Mouse (Mus musculus): Measurements from ENCODE around the gene Neurl2. TPM values are rescaled to one million over a fixed set of nuclear protein-coding genes. Genes with fewer than 3 reads are reported as not detected.
A peak's percentile ranks its signal among the peaks of the same experiment; 100 is the strongest.

Neurl2 gene
- total and polyA plus RNA-seq, 2 experiments = 1.6 to 5.6 TPM

DNA sequence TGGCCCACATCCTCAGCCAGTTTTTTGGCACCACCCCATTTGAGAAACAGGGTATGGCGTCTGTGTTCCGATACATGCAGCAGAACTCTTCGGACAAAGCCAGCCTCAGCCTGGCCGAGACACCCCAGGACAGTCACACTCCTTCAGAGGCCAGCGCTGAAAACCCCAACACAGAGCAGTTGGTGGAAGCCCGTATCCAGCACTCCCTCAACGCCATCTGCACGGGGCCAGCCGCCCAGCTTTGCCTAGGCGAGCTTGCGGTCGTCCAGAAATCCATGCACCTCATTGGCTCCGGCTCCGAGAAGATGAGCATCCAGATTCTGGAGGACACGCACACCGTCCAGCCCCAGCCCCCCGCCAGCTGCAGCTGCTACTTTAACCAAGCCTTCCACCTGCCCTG, 7.7 kb downstream of the Neurl2 start:
- Histone ChIP-seq H3K27ac (replicated peaks; ENCODE audit: insufficient read depth, low read depth, low read length) (no peak overlapping the region), H3K4me3 (ENCODE audit: insufficient read depth, low read depth, low read length) (no peak overlapping the region), H3K9ac (ENCODE audit: low read depth, low read length) (no peak overlapping the region), H3K79me2 (ENCODE audit: control insufficient read depth, insufficient read depth, low read length) (peaks cover 13% of the 10 kb centered on the region), H3K4me1 (ENCODE audit: control insufficient read depth, insufficient read depth, low read length) (peaks cover 4% of the 10 kb centered on the region), H3K36me3 (ENCODE audit: control insufficient read depth, insufficient read depth, low read length) (peaks cover 4% of the 10 kb centered on the region; the same call in 1 of the 2 replicates), H3K27me3 (ENCODE audit: control insufficient read depth, insufficient read depth, low read length) (no peaks in the 10 kb centered on the region)
- 96% methylated on average over 17 of the region's 17 CpGs for WGBS
- no peak for TF ChIP-seq CTCF (IDR thresholded peaks at IDR 0.05; ENCODE audit: low read depth, low read length)
- no peak for TF ChIP-seq POLR2A (IDR thresholded peaks at IDR 0.05; ENCODE audit: extremely low read depth, insufficient read depth, low read length)
- DNase-seq (ENCODE audit: extremely low read depth, low read depth, low spot score) = no peak

DNA sequence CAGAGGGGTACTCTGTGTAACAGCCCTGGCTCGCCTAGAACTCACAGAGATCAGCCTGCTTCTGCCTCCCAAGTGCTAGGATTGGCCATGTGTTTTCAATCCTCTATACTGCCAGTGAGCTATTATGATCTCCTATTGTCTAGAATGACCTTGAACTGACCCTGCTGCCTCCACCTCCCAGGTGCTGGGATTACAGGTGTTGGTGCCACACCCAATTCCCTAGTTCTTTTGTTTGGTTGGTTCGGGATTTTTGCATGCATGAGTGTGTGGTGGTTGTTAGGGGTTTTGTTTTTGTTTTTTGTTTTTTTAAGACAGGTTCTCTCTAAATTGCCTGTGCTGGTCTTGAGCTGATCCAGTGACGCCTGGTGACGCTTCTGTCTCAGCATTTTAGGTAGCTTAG, 9.3 kb downstream of the Neurl2 start:
- peaks cover 13% of the 10 kb centered on the region for H3K79me2 ChIP-seq (ENCODE audit: control insufficient read depth, insufficient read depth, low read length)
- no peak overlapping the region for H3K9ac ChIP-seq (ENCODE audit: low read depth, low read length)

DNA sequence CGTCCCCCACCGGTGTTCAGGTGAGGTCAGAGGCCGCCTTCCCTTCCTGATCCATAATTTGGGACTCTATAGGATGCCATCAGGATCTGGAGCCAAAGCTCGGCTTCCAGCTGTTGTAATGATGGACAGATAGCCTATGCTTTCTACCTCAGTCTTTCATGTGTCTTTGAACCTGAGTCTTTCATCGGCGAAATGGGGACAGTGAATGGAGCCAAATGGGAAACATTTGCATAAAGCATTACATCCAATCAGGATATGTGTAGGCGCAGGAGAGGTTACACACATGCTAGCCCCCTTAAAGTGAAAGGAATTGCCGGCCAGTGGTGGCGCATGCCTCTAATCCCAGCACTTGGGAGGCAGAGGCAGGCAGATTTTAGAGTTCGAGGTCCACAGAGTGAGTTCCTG, 10.1 kb downstream of the Neurl2 start:
- Histone ChIP-seq H3K4me3 (ENCODE audit: insufficient read depth, low read depth, low read length) (peak overlapping the region; percentile 91), H3K4me1 (ENCODE audit: control insufficient read depth, insufficient read depth, low read length) (peaks cover 4% of the 10 kb centered on the region), H3K36me3 (ENCODE audit: control insufficient read depth, insufficient read depth, low read length) (peaks cover 4% of the 10 kb centered on the region; the same call in 1 of the 2 replicates), H3K79me2 (ENCODE audit: control insufficient read depth, insufficient read depth, low read length) (peaks cover 13% of the 10 kb centered on the region), H3K27ac (replicated peaks; ENCODE audit: insufficient read depth, low read depth, low read length) (peak overlapping the region; percentile 67), H3K9ac (ENCODE audit: low read depth, low read length) (peak overlapping the region; percentile 79), H3K27me3 (ENCODE audit: control insufficient read depth, insufficient read depth, low read length) (no peaks in the 10 kb centered on the region)
- DNase-seq (ENCODE audit: extremely low read depth, low read depth, low spot score) = peak; percentile 55
- TF ChIP-seq POLR2A (IDR thresholded peaks at IDR 0.05; ENCODE audit: extremely low read depth, insufficient read depth, low read length) (no peak), CTCF (IDR thresholded peaks at IDR 0.05; ENCODE audit: low read depth, low read length) (no peak)
- under 1% methylated on average over 10 of the region's 10 CpGs for WGBS

More for the DNA sequence above, 9.3 kb downstream of the Neurl2 start:
- no peak for TF ChIP-seq POLR2A (IDR thresholded peaks at IDR 0.05; ENCODE audit: extremely low read depth, insufficient read depth, low read length)
- TF ChIP-seq CTCF (IDR thresholded peaks at IDR 0.05; ENCODE audit: low read depth, low read length) = no peak
- H3K27me3 ChIP-seq (ENCODE audit: control insufficient read depth, insufficient read depth, low read length) = no peaks in the 10 kb centered on the region
- DNase-seq (ENCODE audit: extremely low read depth, low read depth, low spot score) = no peak
- H3K36me3 ChIP-seq (ENCODE audit: control insufficient read depth, insufficient read depth, low read length) = peaks cover 4% of the 10 kb centered on the region; the same call in 1 of the 2 replicates
- peaks cover 4% of the 10 kb centered on the region for H3K4me1 ChIP-seq (ENCODE audit: control insufficient read depth, insufficient read depth, low read length)
- WGBS = 95% methylated on average over 4 of the region's 4 CpGs
- H3K27ac ChIP-seq (replicated peaks; ENCODE audit: insufficient read depth, low read depth, low read length) = no peak overlapping the region
- H3K4me3 ChIP-seq (ENCODE audit: insufficient read depth, low read depth, low read length) = no peak overlapping the region

DNA sequence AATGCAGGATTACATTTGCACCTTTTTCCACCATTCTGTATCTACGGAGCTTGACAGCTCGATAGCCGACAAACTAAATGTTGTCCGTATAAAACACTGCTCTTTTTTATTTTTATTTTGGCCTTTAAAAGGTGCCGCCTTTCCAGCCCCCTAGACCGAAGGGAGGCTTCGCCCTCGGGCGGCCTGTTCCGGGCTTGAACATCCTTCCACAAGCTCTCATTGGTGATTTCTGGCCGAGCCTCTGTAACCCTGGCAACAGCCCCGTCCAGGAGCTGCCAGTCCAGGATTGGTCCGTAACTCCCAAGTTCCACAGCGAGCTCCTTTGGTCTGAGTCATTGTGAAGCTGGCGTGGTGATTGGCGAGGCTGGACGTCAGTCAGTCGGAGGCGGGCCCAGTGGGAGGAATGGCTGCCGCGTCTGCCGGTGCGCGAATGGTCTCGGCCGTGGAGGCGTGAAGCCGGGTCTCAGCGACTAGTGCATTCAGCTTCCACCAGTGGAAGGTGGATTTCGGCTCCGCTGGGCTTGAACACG, 10.6 kb downstream of the Neurl2 start, which contains the start of gene Zswim1:
Gene Zswim1 (plus strand): TSS at position 51 of the 530 bp plus-strand sequence.
- Histone ChIP-seq H3K27me3 (ENCODE audit: control insufficient read depth, insufficient read depth, low read length) (no peaks in the 10 kb centered on the region), H3K36me3 (ENCODE audit: control insufficient read depth, insufficient read depth, low read length) (peaks cover 4% of the 10 kb centered on the region; the same call in 1 of the 2 replicates), H3K27ac (replicated peaks; ENCODE audit: insufficient read depth, low read depth, low read length) (peak within 1 kb of the TSS; percentile 67), H3K79me2 (ENCODE audit: control insufficient read depth, insufficient read depth, low read length) (peaks cover 13% of the 10 kb centered on the region), H3K4me1 (ENCODE audit: control insufficient read depth, insufficient read depth, low read length) (peaks cover 4% of the 10 kb centered on the region), H3K9ac (ENCODE audit: low read depth, low read length) (peak within 1 kb of the TSS; percentile 79), H3K4me3 (ENCODE audit: insufficient read depth, low read depth, low read length) (peak within 1 kb of the TSS; percentile 91)
- peak; percentile 95 for DNase-seq (ENCODE audit: extremely low read depth, low read depth, low spot score)
- 2% methylated on average over 32 of the region's 32 CpGs for WGBS
- TF ChIP-seq POLR2A (IDR thresholded peaks at IDR 0.05; ENCODE audit: extremely low read depth, insufficient read depth, low read length) = peak; percentile 48; the same call in 1 of the 2 replicates
- TF ChIP-seq CTCF (IDR thresholded peaks at IDR 0.05; ENCODE audit: low read depth, low read length) = no peak

DNA sequence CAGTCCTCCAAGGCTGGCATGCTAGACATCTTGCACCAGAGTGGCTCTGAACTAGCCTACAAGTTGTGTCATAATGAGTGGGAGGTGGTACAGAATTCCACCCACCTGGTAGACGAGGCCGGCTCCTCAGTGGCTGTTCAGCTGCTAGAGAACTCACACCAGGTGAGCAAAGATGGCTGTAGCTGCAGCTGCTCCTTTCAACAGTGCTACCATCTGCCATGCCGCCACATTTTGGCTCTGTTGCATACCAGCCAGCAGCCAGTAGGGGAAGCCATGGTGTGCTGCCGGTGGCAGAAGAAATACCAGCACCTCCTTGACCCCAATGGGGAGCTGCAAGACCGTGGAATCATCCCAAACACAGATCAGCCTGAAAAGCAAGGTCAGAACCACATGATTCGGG, 12.2 kb downstream of the Neurl2 start:
- Histone ChIP-seq H3K79me2 (ENCODE audit: control insufficient read depth, insufficient read depth, low read length) (peaks cover 13% of the 10 kb centered on the region), H3K27me3 (ENCODE audit: control insufficient read depth, insufficient read depth, low read length) (no peaks in the 10 kb centered on the region), H3K27ac (replicated peaks; ENCODE audit: insufficient read depth, low read depth, low read length) (no peak overlapping the region), H3K36me3 (ENCODE audit: control insufficient read depth, insufficient read depth, low read length) (peaks cover 4% of the 10 kb centered on the region; the same call in 1 of the 2 replicates), H3K4me3 (ENCODE audit: insufficient read depth, low read depth, low read length) (no peak overlapping the region), H3K9ac (ENCODE audit: low read depth, low read length) (no peak overlapping the region), H3K4me1 (ENCODE audit: control insufficient read depth, insufficient read depth, low read length) (peaks cover 4% of the 10 kb centered on the region)
- no peak for TF ChIP-seq CTCF (IDR thresholded peaks at IDR 0.05; ENCODE audit: low read depth, low read length)
- no peak for TF ChIP-seq POLR2A (IDR thresholded peaks at IDR 0.05; ENCODE audit: extremely low read depth, insufficient read depth, low read length)
- DNase-seq (ENCODE audit: extremely low read depth, low read depth, low spot score) = no peak
- 94% methylated on average over 6 of the region's 6 CpGs for WGBS

DNA sequence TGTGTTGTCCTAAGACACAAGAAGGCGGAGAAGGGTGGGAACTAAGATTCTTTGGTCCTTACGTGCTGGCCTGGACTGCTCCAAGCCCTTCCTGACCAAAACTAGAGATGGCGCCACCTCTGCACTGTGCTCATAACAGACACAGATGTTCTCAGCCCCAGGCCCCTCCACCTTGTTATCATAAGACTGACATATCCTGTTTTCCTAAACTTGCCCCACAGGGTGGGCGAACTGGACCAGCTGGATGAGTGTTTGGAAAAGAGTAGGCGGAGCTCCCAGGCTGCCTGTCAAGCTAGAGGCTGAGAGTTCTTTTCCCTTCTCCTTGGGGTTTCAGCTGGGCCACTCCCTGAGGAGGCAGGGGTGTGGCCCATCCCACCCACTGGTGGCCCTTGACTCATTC, 15.6 kb downstream of the Neurl2 start:
- H3K4me3 ChIP-seq (ENCODE audit: insufficient read depth, low read depth, low read length) = no peak overlapping the region
- no peaks in the 10 kb centered on the region for H3K36me3 ChIP-seq (ENCODE audit: control insufficient read depth, insufficient read depth, low read length)
- TF ChIP-seq POLR2A (IDR thresholded peaks at IDR 0.05; ENCODE audit: extremely low read depth, insufficient read depth, low read length) (no peak), CTCF (IDR thresholded peaks at IDR 0.05; ENCODE audit: low read depth, low read length) (no peak)
- H3K4me1 ChIP-seq (ENCODE audit: control insufficient read depth, insufficient read depth, low read length) = no peaks in the 10 kb centered on the region
- H3K27ac ChIP-seq (replicated peaks; ENCODE audit: insufficient read depth, low read depth, low read length) = no peak overlapping the region
- H3K79me2 ChIP-seq (ENCODE audit: control insufficient read depth, insufficient read depth, low read length) = no peaks in the 10 kb centered on the region
- DNase-seq (ENCODE audit: extremely low read depth, low read depth, low spot score) = no peak
- no peaks in the 10 kb centered on the region for H3K27me3 ChIP-seq (ENCODE audit: control insufficient read depth, insufficient read depth, low read length)
- no peak overlapping the region for H3K9ac ChIP-seq (ENCODE audit: low read depth, low read length)
- WGBS = 90% methylated on average over 5 of the region's 5 CpGs
